Comparison of ENCODE assay signal across 35 mouse cellular contexts in the genomic region with DNA sequence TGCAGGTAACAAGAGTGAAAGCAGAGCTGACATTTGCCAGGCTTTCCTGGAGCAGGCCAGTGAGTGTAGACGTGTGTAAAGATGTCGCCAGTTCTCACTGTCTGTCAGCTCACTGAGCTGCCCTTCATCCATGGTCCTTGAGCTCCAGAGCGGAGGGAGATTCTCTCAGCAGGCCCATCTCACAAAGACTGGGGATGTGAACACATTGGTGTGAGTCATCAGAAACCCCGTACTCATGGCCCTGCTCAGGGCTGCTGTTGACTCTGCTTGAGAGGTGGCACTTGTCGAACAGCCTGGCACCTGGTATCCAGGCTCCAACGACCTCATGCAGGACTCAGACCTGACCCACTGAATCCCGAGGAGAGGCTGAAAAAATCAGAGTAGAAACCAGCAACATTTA. TPM values are rescaled to one million over a fixed set of nuclear protein-coding genes. Genes with fewer than 3 reads are reported as not detected.
"Had no signal": no experiment of that assay in that cellular context is flagged by ENCODE, and none has a peak within 500 bp of the region (broad histone marks: within the 10 kb centered on the region; RNA-seq: fewer than 3 reads in every experiment).

No protein-coding gene starts in this region.

- H3K4me2 ChIP-seq: heart, embryonic 12.5 days; hindbrain, embryonic 12.5 days; hindbrain, embryonic 14.5 days; intestine, embryonic 15.5 days; limb, embryonic 12.5 days; liver, embryonic 11.5 days; liver, embryonic 13.5 days had no signal

- H3K27me3 ChIP-seq: heart, embryonic 12.5 days; hindbrain, embryonic 12.5 days; intestine, embryonic 15.5 days; limb, embryonic 12.5 days had no signal

- H3K9me3 ChIP-seq: heart, embryonic 12.5 days; hindbrain, embryonic 10.5 days; hindbrain, embryonic 12.5 days; intestine, embryonic 15.5 days; limb, embryonic 10.5 days; limb, embryonic 12.5 days; liver, embryonic 13.5 days had no signal

- H3K4me1 ChIP-seq: hindbrain, embryonic 12.5 days; intestine, embryonic 15.5 days; liver, embryonic 13.5 days had no signal

- DNase-seq: gastrocnemius, adult 2 months; gastrocnemius, postnatal 10 days; gastrocnemius, postnatal 25 days; heart, adult 2 months; heart, postnatal 10 days; heart, postnatal 4 days; kidney, adult 18-20 months; kidney, adult 8-10 months; kidney, postnatal 10 days; kidney, postnatal 25 days; kidney, postnatal 4 days; liver; liver, embryonic 13.5 days had no signal

- H3K9ac ChIP-seq: heart, embryonic 12.5 days; hindbrain, embryonic 12.5 days; hindbrain, embryonic 14.5 days; intestine, embryonic 15.5 days; limb, embryonic 12.5 days; liver, embryonic 13.5 days had no signal

- H3K4me3 ChIP-seq: gastrocnemius, adult 2 months; heart, adult 2 months; heart, embryonic 12.5 days; hindbrain, embryonic 10.5 days; hindbrain, embryonic 12.5 days; intestine, embryonic 15.5 days; layer of hippocampus, adult 2 months; left cerebral cortex, adult 2 months; limb, embryonic 10.5 days; limb, embryonic 12.5 days; liver, embryonic 13.5 days had no signal

- ATAC-seq: hindbrain, embryonic 16.5 days; inflammation-experienced regulatory T-cells, adult 6 months; intestine, embryonic 15.5 days; intestine, postnatal 0 days had no signal

- H3K27ac ChIP-seq: gastrocnemius, adult 2 months; heart, adult 2 months; hindbrain, embryonic 10.5 days; hindbrain, embryonic 12.5 days; hindbrain, embryonic 14.5 days; intestine, embryonic 15.5 days; layer of hippocampus, adult 2 months; left cerebral cortex, adult 2 months; limb, embryonic 10.5 days; limb, embryonic 12.5 days; liver, embryonic 13.5 days had no signal

RNA-seq across cellular contexts. Expression of a gene that starts 5.2 kb away (rescaled TPM):
- polyA plus RNA-seq: inflammation-experienced regulatory T-cells, adult 6 months had no signal

RNA-seq across cellular contexts. Expression of a gene that starts 25.5 kb away (rescaled TPM):
- total RNA-seq: gastrocnemius, adult 2 months; gastrocnemius, postnatal 10 days; gastrocnemius, postnatal 25 days; heart, adult 2 months; heart, postnatal 10 days; heart, postnatal 25 days; heart, postnatal 4 days; left cerebral cortex, adult 2 months; left cerebral cortex, postnatal 36 days had no signal
- polyA plus RNA-seq: heart, embryonic 12.5 days; heart, embryonic 14.5 days; inflammation-experienced regulatory T-cells, adult 6 months; kidney, embryonic 14.5 days; kidney, embryonic 16.5 days; limb, embryonic 10.5 days; limb, embryonic 12.5 days; liver, embryonic 11.5 days; liver, embryonic 13.5 days had no signal

RNA-seq across cellular contexts. Expression of a gene that starts 33.7 kb away (rescaled TPM):
- total RNA-seq: gastrocnemius, adult 2 months; gastrocnemius, postnatal 25 days; gastrocnemius, postnatal 4 days; heart, adult 2 months; heart, postnatal 10 days; heart, postnatal 25 days; layer of hippocampus, adult 2 months; layer of hippocampus, postnatal 10 days; layer of hippocampus, postnatal 25 days; left cerebral cortex, adult 2 months; left cerebral cortex, postnatal 14 days had no signal
- polyA plus RNA-seq: kidney, embryonic 14.5 days; kidney, embryonic 16.5 days had no signal

RNA-seq across cellular contexts. Expression of a gene that starts 59.1 kb away (rescaled TPM):
- polyA plus RNA-seq: inflammation-experienced regulatory T-cells, adult 6 months had no signal
